Mouse (Mus musculus): Measurements from ENCODE around the gene Poln.

GRCm38 (mm10) chr5:34031022-34031421 is 138.2 kb downstream of the Poln start:
- TF ChIP-seq CTCF (IDR thresholded peaks at IDR 0.05; ENCODE audit: low read depth, low read length) (no peak), POLR2A (IDR thresholded peaks at IDR 0.05; ENCODE audit: borderline replicate concordance, low read depth, low read length) (no peak)

All from bone marrow macrophage, adult 2 months (primary cell).